Mouse (Mus musculus) right cerebral cortex, postnatal 36 days (tissue): ENCODE measurements around the gene Eif4e1b.
"Not testable (repeated sequence)": the region's sequence is repeated elsewhere in the genome, so short reads cannot be mapped to it uniquely, and the experiment has no call there.

Experiments
- DNase-seq, 2 experiments: peaks; one replicate each; pipeline ENCODE4 v3.0.0; 2022; ENCODE audit warnings: low spot score in 2 of 2, mixed read lengths in 1 of 2

Gene Eif4e1b

GRCm38 (mm10) chr13:54759496-54759895 lies 24.3 kb upstream of the Eif4e1b start:
- no peak for DNase-seq

GRCm38 (mm10) chr13:54760164-54760795 lies 23.5 kb upstream of the Eif4e1b start:
- DNase-seq = peak; percentile 89 to 92

GRCm38 (mm10) chr13:54760906-54761305 lies 22.9 kb upstream of the Eif4e1b start:
- no peak for DNase-seq

GRCm38 (mm10) chr13:54765281-54766191 lies 18.3 kb upstream of the Eif4e1b start:
- no peak for DNase-seq

GRCm38 (mm10) chr13:54766192-54766768 lies 17.5 kb upstream of the Eif4e1b start, which contains the start of gene Sncb:
Gene Sncb, minus strand, starts transcription at chr13:54766595.
- peak; percentile 73 to 85 for DNase-seq

GRCm38 (mm10) chr13:54767012-54767411 lies 16.8 kb upstream of the Eif4e1b start:
- no peak for DNase-seq

GRCm38 (mm10) chr13:54780592-54780991 lies 3.2 kb upstream of the Eif4e1b start:
- peak in 1 of 2 experiments; percentile 71 for DNase-seq

GRCm38 (mm10) chr13:54781086-54781485 lies 2.7 kb upstream of the Eif4e1b start:
- DNase-seq = peak in 1 of 2 experiments; percentile 58

GRCm38 (mm10) chr13:54783235-54783634 lies 563 bp upstream of the Eif4e1b start:
- DNase-seq = no peak

- DNase-seq = not testable (repeated sequence)
These were observed 3.8 kb downstream of the Eif4e1b start for GRCm38 (mm10) chr13:54787591-54787990.

- DNase-seq = peak; percentile 94 to 96
These were observed 5.2 kb downstream of the Eif4e1b start, which contains the start of gene Tspan17 for GRCm38 (mm10) chr13:54788740-54789560. Gene Tspan17, plus strand, starts transcription at chr13:54789377.

GRCm38 (mm10) chr13:54789561-54790397 lies 6.0 kb downstream of the Eif4e1b start:
- peak; percentile 49 to 70 for DNase-seq

GRCm38 (mm10) chr13:54792259-54793230 lies 8.7 kb downstream of the Eif4e1b start:
- no peak for DNase-seq

- DNase-seq = peak in 1 of 2 experiments; percentile 69
These were observed 10.3 kb downstream of the Eif4e1b start for GRCm38 (mm10) chr13:54794002-54794577.

- DNase-seq = no peak
These were observed 11.0 kb downstream of the Eif4e1b start for GRCm38 (mm10) chr13:54794843-54795242.

- DNase-seq = no peak
These were observed 13.6 kb downstream of the Eif4e1b start for GRCm38 (mm10) chr13:54797356-54797755.

GRCm38 (mm10) chr13:54797861-54798643 lies 14.3 kb downstream of the Eif4e1b start:
- DNase-seq = peak in 1 of 2 experiments; percentile 64

- DNase-seq = peak; percentile 69 to 82
These were observed 14.9 kb downstream of the Eif4e1b start for GRCm38 (mm10) chr13:54798740-54799139.
